In genomic region chr16:10548938-10549337, GRCm38 (mm10) we compare ENCODE assay signal across 24 mouse cellular contexts.
"Had no signal": no experiment of that assay in that cellular context is flagged by ENCODE, and none has a peak within 500 bp of the region (broad histone marks: within the 10 kb centered on the region; RNA-seq: fewer than 3 reads in every experiment).

No protein-coding gene starts in this region.

- ATAC-seq: hindbrain, postnatal 0 days; intestine, embryonic 16.5 days; liver, embryonic 12.5 days had no signal

- H3K4me3 ChIP-seq: heart, adult 2 months; heart, embryonic 13.5 days; heart, embryonic 15.5 days; hindbrain, embryonic 13.5 days; hindbrain, embryonic 15.5 days; kidney, embryonic 15.5 days; limb, embryonic 13.5 days; limb, embryonic 15.5 days; liver, embryonic 12.5 days had no signal

- DNase-seq: gastrocnemius, postnatal 14 days; gastrocnemius, postnatal 36 days; heart, adult 11 months; heart, adult 2 months; heart, postnatal 14 days; heart, postnatal 36 days; kidney, adult 11 months; kidney, adult 2 months; kidney, adult 9 months; kidney, postnatal 14 days; kidney, postnatal 36 days; left cerebral cortex, postnatal 4 days had no signal

- H3K27ac ChIP-seq: heart, adult 2 months; heart, embryonic 13.5 days; heart, embryonic 15.5 days; hindbrain, embryonic 13.5 days; hindbrain, embryonic 15.5 days; hindbrain, postnatal 0 days; kidney, embryonic 15.5 days; kidney, postnatal 0 days; limb, embryonic 13.5 days; limb, embryonic 15.5 days; liver, embryonic 12.5 days; liver, embryonic 14.5 days had no signal
